Mouse (Mus musculus) erythroblast, embryonic 14.5 days (primary cell): Measurements from ENCODE around the gene Fli1.

Experiments
- GATA1 ChIP-seq: IDR thresholded peaks from 2 replicates; pipeline ENCODE4 v1.6.1; 2012; ENCODE audit warnings: low read length, inconsistent platforms, mixed read lengths
- TAL1 ChIP-seq: IDR thresholded peaks from 3 replicates; pipeline ENCODE4 v1.6.1; 2012; ENCODE audit warnings: low read length, inconsistent platforms, mixed read lengths

GRCm38 (mm10) chr9:32555279-32555678 is 12.6 kb upstream of the Fli1 start:
- no peak for TF ChIP-seq GATA1
- TF ChIP-seq TAL1: no peak
